Mouse (Mus musculus) thymus, postnatal 25 days (tissue): ENCODE data around the gene Tbc1d22b.
"Not testable (repeated sequence)": the region's sequence is repeated elsewhere in the genome, so short reads cannot be mapped to it uniquely, and the experiment has no call there.

Experiments
- DNase-seq: peaks from one replicate; pipeline ENCODE4 v3.0.0; 2022

The Tbc1d22b gene

GRCm38 (mm10) chr17:29549543-29550428 lies at the start of gene Tbc1d22b, which contains the start of gene Gm17657:
Gene Tbc1d22b (plus strand): TSS chr17:29549785.
Gene Gm17657 (minus strand): TSS chr17:29549638.
- peak; percentile 98 for DNase-seq

- DNase-seq, result no peak
These were observed 49.3 kb upstream of the Tbc1d22b start for GRCm38 (mm10) chr17:29500243-29500740.

GRCm38 (mm10) chr17:29500802-29501469 lies 48.6 kb upstream of the Tbc1d22b start:
- DNase-seq, result no peak

GRCm38 (mm10) chr17:29502005-29502668 lies 47.4 kb upstream of the Tbc1d22b start:
- DNase-seq, result no peak

- DNase-seq, result no peak
These were observed 46.6 kb upstream of the Tbc1d22b start for GRCm38 (mm10) chr17:29502669-29503665.

GRCm38 (mm10) chr17:29503700-29504099 lies 45.9 kb upstream of the Tbc1d22b start:
- no peak for DNase-seq

- no peak for DNase-seq
These were observed 40.5 kb upstream of the Tbc1d22b start for GRCm38 (mm10) chr17:29508927-29509608.

- no peak for DNase-seq
These were observed 38.9 kb upstream of the Tbc1d22b start for GRCm38 (mm10) chr17:29510691-29511090.

GRCm38 (mm10) chr17:29513044-29513730 lies 36.4 kb upstream of the Tbc1d22b start:
- DNase-seq, result peak; percentile 76

GRCm38 (mm10) chr17:29514435-29514834 lies 35.1 kb upstream of the Tbc1d22b start:
- DNase-seq, result peak; percentile 79

- not testable (repeated sequence) for DNase-seq
These were observed 30.9 kb upstream of the Tbc1d22b start for GRCm38 (mm10) chr17:29518665-29519064.

GRCm38 (mm10) chr17:29519731-29520130 lies 29.9 kb upstream of the Tbc1d22b start:
- DNase-seq, result no peak

GRCm38 (mm10) chr17:29525613-29526012 lies 24.0 kb upstream of the Tbc1d22b start:
- no peak for DNase-seq

GRCm38 (mm10) chr17:29528568-29529187 lies 20.9 kb upstream of the Tbc1d22b start:
- DNase-seq, result peak; percentile 32

- no peak for DNase-seq
These were observed 19.1 kb upstream of the Tbc1d22b start for GRCm38 (mm10) chr17:29530508-29530907.

- DNase-seq, result peak; percentile 40
These were observed 18.3 kb upstream of the Tbc1d22b start for GRCm38 (mm10) chr17:29531278-29531677.

GRCm38 (mm10) chr17:29531757-29532384 lies 17.7 kb upstream of the Tbc1d22b start:
- DNase-seq, result peak; percentile 78

- peak; percentile 46 for DNase-seq
These were observed 15.7 kb upstream of the Tbc1d22b start for GRCm38 (mm10) chr17:29533866-29534265.

GRCm38 (mm10) chr17:29540426-29540825 lies 9.2 kb upstream of the Tbc1d22b start:
- no peak for DNase-seq

GRCm38 (mm10) chr17:29541419-29541818 lies 8.2 kb upstream of the Tbc1d22b start:
- DNase-seq, result no peak
